Mouse (Mus musculus): ENCODE data around the gene Gm49322.
A peak's percentile ranks its signal among the peaks of the same experiment; 100 is the strongest.

The Gm49322 gene

GRCm38 (mm10) chr10:80584045-80584488 lies 21.8 kb upstream of the Gm49322 start:
- no peak for DNase-seq (ENCODE audit: low read depth, low spot score)

GRCm38 (mm10) chr10:80584642-80585552 lies 20.9 kb upstream of the Gm49322 start:
- DNase-seq (ENCODE audit: low read depth, low spot score): no peak

DNA sequence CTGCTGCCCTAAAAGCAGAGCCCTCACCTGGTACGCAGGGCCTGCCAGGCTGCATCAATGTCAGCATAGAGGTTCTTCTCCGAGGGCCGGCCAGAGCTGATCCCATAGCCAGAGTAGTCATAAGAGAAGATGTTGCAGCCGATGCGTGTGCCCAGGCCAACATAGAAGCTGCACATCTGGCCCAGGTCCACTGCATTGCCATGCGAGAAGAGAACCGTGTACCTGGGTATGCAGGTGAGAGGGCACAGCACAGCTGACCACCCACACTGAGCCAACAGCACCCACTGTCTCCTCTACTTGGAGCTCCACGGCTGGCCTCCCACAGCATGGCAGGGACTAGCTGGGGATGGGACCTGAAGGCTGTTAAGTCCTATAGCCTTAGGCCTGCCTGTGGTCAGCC lies 20.2 kb upstream of the Gm49322 start:
- no peak for DNase-seq (ENCODE audit: low read depth, low spot score)

DNA sequence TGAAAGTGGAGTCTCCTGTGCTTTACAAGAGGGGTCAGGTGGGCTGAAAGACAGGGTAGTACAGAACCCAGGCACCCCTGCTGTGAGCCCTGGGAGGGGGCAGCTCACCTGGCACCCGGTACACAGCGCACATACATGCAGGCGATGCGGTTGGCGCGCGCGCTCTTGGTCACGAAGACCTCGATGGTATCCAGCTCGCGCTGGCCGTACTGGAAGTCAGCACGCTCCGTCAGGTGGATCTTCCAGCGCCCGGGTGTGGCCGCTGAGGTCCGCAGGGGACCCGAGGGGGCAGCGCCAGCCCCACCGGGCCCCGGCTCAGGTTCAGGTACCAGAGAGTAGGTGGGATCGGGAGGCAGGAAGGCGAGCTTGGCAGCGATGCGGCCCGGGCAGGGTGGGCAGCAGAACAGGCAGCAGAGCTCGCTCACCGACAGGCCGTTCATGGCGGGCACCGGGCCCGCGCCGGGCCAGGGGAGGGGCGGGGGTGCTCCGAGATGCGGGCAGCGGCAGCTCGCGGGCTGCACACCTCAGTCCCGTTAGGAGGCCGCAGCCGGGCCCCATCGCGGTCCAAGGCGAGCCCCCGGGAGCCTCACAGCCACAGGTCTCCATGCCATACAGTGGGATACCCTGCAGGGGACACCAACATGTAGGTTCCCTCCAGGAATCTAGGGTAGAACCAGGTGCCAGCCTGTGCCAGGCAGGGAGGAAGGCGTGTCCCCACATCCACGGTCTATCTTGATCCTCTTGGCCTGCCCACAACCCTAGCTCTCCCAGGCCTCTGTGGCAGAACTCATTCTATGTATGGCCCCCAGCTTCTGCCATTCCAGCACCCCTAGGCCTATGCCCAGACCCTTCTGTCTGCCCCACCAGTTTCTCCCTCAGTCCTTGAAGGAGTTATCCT lies 19.2 kb upstream of the Gm49322 start:
- DNase-seq (ENCODE audit: low read depth, low spot score): no peak

- no peak for DNase-seq (ENCODE audit: low read depth, low spot score)
Measured at GRCm38 (mm10) chr10:80587305-80587657, 18.5 kb upstream of the Gm49322 start.

DNA sequence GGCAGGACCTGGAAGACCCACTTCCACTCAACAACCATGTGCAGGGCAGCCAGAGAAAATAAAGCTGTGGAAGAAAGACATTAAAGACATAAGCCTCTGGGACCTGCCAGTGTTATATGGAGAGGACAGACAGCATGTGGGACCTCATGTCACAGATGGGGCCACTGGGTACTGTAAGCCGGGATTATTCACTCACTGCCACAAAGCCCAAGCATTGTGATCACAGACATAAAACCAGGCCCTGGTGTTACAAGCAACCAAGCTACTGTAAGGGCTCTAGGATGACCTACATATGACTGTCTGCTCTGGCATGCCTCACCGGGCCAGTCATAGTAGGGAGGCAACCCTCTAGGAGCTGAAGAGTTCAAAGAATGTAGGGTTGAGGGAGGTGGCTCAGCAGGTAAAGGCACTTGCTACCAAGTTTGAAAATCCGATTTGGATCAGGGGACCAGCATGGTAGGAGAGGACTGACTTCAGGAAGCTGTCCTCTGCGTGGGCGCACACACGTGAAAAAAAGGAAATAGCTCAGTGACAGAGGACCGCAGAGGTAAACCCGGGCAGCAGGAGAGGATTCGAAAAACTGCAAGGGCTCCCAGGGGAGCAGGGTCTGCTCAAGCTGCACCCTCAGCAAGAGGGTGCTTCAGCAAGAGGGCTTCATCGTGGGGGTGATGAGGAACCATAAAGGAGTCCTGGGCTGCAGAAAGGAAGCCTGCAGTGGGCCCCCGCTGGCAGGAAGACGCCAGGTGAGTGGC lies 16.5 kb upstream of the Gm49322 start:
- DNase-seq (ENCODE audit: low read depth, low spot score): no peak

- peak; percentile 98 for DNase-seq (ENCODE audit: low read depth, low spot score)
Measured at GRCm38 (mm10) chr10:80589879-80590854, 15.7 kb upstream of the Gm49322 start, which contains the start of gene Abhd17a. Gene Abhd17a, minus strand, starts transcription at chr10:80590341.

- no peak for DNase-seq (ENCODE audit: low read depth, low spot score)
Measured at GRCm38 (mm10) chr10:80596318-80596717, 9.5 kb upstream of the Gm49322 start.

- peak; percentile 88 for DNase-seq (ENCODE audit: low read depth, low spot score)
Measured at GRCm38 (mm10) chr10:80602698-80603325, 3.0 kb upstream of the Gm49322 start, which contains the start of the genes Scamp4 and Adat3. Gene Scamp4, plus strand, starts transcription at chr10:80602872. Gene Adat3, plus strand, starts transcription at chr10:80602880.

GRCm38 (mm10) chr10:80603364-80603763 lies 2.5 kb upstream of the Gm49322 start:
- no peak for DNase-seq (ENCODE audit: low read depth, low spot score)

DNA sequence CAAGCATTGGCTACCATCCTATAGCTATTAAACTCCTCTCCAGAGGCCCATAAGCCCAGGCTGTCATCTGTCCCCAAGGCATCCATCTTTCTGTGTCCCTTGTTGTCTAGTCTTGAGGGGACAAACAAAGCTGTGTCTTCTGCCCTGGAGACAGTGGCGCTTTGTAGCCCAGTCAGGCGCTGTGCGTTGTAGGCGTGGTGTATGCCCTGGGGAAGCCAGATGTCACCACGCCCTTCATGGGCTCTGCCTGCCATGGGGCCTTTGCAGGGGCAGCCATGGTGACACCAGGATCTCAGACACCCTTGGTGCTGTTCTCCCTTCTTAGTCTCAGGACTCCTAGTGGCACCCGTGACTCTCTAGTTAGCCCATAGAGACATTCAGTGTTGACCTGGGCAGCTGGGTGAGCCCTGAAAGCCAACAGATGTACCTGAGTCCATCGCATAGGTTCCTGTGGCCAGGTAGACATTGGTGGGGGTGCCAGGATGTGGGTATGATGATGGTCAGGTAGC lies 1.8 kb upstream of the Gm49322 start:
- no peak for DNase-seq (ENCODE audit: low read depth, low spot score)

DNA sequence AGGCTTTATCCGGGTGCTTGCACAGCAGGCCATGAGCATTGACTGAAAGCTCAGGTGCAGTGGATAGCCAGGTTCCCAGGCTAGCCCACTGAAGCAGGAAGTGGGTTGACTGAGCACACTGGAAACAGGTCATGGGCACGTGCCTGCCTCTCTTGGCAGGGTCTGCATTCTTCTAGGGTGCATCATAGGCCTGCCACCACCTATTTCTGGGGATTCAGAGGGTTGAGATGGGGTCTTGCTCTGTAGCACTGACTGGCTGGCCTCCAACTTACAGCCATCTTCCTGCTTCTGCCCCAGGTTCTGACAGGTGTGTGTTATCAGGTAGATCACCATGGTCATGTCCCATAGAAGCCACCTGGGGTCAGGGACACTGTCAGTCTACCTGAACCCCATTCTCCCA lies 833 bp upstream of the Gm49322 start:
- DNase-seq (ENCODE audit: low read depth, low spot score): no peak

DNA sequence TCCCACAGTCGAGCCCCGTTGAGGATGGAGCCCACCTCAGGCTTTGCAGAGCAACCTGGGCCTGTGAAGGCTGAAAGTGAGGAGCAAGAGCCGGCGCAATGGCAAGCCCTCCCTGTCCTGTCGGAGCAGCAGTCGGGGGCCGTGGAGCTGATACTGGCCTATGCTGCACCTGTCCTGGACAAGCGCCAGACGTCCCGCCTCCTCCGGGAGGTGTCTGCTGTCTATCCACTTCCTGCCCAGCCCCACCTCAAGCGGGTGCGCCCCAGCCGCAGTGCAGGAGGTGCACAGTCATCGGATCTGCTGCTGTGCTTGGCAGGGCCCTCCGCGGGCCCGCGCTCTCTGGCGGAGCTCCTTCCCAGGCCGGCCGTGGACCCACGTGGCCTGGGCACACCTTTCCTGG lies 485 bp downstream of the Gm49322 start:
- DNase-seq (ENCODE audit: low read depth, low spot score): no peak

- DNase-seq (ENCODE audit: low read depth, low spot score): no peak
Measured at GRCm38 (mm10) chr10:80606737-80607350, 1.0 kb downstream of the Gm49322 start.

- DNase-seq (ENCODE audit: low read depth, low spot score): no peak
Measured at GRCm38 (mm10) chr10:80608435-80608834, 2.6 kb downstream of the Gm49322 start.

GRCm38 (mm10) chr10:80609269-80609924 lies 3.6 kb downstream of the Gm49322 start:
- no peak for DNase-seq (ENCODE audit: low read depth, low spot score)

DNA sequence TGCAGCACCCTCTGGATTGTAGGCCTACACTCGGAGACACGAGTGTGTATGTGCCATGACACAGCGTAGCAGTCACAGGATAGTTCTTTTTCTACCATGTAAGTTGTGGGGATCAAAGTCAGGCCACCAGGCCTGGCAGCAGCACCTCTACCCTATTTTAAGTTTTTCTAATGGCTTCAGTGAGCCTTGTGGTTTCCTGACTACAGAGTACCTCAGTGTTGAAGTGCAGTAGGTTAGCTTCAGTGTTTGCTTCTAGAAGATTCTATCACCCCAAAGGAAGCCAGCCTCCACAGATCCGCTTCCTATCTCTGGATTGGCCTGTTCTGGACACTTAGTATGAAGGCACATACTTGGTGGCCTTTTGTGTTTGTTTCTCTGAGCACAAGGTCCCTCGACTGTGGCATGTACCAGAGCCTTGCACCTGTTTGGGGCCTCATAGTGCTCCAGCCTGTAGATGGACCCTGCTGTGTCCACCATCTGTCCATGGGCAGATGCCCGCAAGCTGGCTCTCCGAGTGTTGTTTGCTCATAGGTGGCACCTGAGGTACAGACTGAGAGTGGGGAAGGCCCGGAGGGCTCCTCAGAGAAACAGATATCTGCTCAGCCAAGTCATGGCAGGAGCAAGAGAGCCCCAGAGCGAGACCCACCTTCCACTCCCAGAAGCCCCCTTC lies 4.4 kb downstream of the Gm49322 start:
- DNase-seq (ENCODE audit: low read depth, low spot score): no peak

DNA sequence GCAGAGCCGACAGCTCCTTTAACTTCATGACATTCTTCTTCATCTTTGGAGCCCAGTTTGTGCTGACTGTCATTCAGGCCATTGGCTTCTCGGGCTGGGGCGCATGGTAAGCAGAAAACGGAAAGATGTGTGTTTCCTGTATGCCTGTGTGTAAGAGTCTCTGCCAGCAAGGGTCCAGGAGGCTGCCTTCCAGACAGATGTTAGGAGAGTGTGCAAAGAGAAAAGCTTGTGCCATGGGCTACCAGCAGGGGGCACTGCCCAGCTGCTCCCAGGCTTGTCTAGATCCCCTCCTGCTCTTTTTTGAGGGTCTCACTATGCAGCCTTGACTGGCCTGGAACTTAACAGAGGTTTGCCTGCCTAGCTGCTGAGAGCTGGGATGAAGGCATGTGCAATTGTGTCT lies 5.2 kb downstream of the Gm49322 start:
- DNase-seq (ENCODE audit: low read depth, low spot score): no peak

Data from skeletal muscle tissue, adult 2 months (tissue).